Mouse (Mus musculus): ENCODE results near the gene Xrcc5. TPM values are rescaled to one million over a fixed set of nuclear protein-coding genes. Genes with fewer than 3 reads are reported as not detected.

Xrcc5 gene
- polyA plus RNA-seq, 1 experiment from 2014 or later = 35.3 TPM

- no peaks in the 10 kb centered on the region for H3K9me3 ChIP-seq (replicated peaks)
- no peak for ATAC-seq (ENCODE audit: insufficient number of reproducible peaks, low FRiP score, low TSS enrichment, low read depth)
- H3K4me2 ChIP-seq (replicated peaks) = no peak overlapping the region
- H3K36me3 ChIP-seq = peaks cover 6% of the 10 kb centered on the region; the same call in 1 of the 2 replicates
- no peaks in the 10 kb centered on the region for H3K4me1 ChIP-seq
- H3K9ac ChIP-seq = no peak overlapping the region
- no peaks in the 10 kb centered on the region for H3K27me3 ChIP-seq
- H3K4me3 ChIP-seq (replicated peaks) = no peak overlapping the region
- 64% methylated on average over 4 of the region's 4 CpGs for WGBS
- no peak overlapping the region for H3K27ac ChIP-seq (replicated peaks)
Observed at GRCm38 (mm10) chr1:72390420-72390819, 83.2 kb downstream of the Xrcc5 start.

GRCm38 (mm10) chr1:72399720-72400401 lies 92.6 kb downstream of the Xrcc5 start:
- H3K36me3 ChIP-seq = peaks cover 12% of the 10 kb centered on the region; the same call in 1 of the 2 replicates
- no peak overlapping the region for H3K9ac ChIP-seq
- H3K27me3 ChIP-seq = no peaks in the 10 kb centered on the region
- 80% methylated on average over 8 of the region's 8 CpGs for WGBS
- no peak overlapping the region for H3K27ac ChIP-seq (replicated peaks)
- no peak overlapping the region for H3K4me2 ChIP-seq (replicated peaks)
- H3K4me3 ChIP-seq (replicated peaks) = no peak overlapping the region
- H3K4me1 ChIP-seq = no peaks in the 10 kb centered on the region
- no peak for ATAC-seq (ENCODE audit: insufficient number of reproducible peaks, low FRiP score, low TSS enrichment, low read depth)
- H3K9me3 ChIP-seq (replicated peaks) = no peaks in the 10 kb centered on the region

- no peak for ATAC-seq (ENCODE audit: insufficient number of reproducible peaks, low FRiP score, low TSS enrichment, low read depth)
- Histone ChIP-seq H3K4me3 (replicated peaks) (no peak overlapping the region), H3K27ac (replicated peaks) (no peak overlapping the region), H3K4me2 (replicated peaks) (no peak overlapping the region), H3K9ac (no peak overlapping the region), H3K9me3 (replicated peaks) (no peaks in the 10 kb centered on the region), H3K36me3 (peaks cover 4% of the 10 kb centered on the region; the same call in 1 of the 2 replicates), H3K27me3 (no peaks in the 10 kb centered on the region), H3K4me1 (no peaks in the 10 kb centered on the region)
- 72% methylated on average over 9 of the region's 9 CpGs for WGBS
Observed at GRCm38 (mm10) chr1:72400616-72401015, 93.4 kb downstream of the Xrcc5 start.

GRCm38 (mm10) chr1:72401331-72402069 lies 94.3 kb downstream of the Xrcc5 start:
- Histone ChIP-seq H3K9me3 (replicated peaks) (no peaks in the 10 kb centered on the region), H3K9ac (no peak overlapping the region), H3K4me3 (replicated peaks) (no peak overlapping the region), H3K27ac (replicated peaks) (no peak overlapping the region), H3K27me3 (no peaks in the 10 kb centered on the region), H3K4me2 (replicated peaks) (no peak overlapping the region), H3K36me3 (no peaks in the 10 kb centered on the region), H3K4me1 (no peaks in the 10 kb centered on the region)
- ATAC-seq (ENCODE audit: insufficient number of reproducible peaks, low FRiP score, low TSS enrichment, low read depth) = no peak
- WGBS = 75% methylated on average over 8 of the region's 8 CpGs

- no peak for ATAC-seq (ENCODE audit: insufficient number of reproducible peaks, low FRiP score, low TSS enrichment, low read depth)
- no peaks in the 10 kb centered on the region for H3K36me3 ChIP-seq
- no peak overlapping the region for H3K9ac ChIP-seq
- H3K9me3 ChIP-seq (replicated peaks) = no peaks in the 10 kb centered on the region
- no peak overlapping the region for H3K27ac ChIP-seq (replicated peaks)
- H3K4me2 ChIP-seq (replicated peaks) = no peak overlapping the region
- no peaks in the 10 kb centered on the region for H3K4me1 ChIP-seq
- H3K4me3 ChIP-seq (replicated peaks) = no peak overlapping the region
- no peaks in the 10 kb centered on the region for H3K27me3 ChIP-seq
- WGBS = 74% methylated on average over 14 of the region's 14 CpGs
Observed at GRCm38 (mm10) chr1:72406505-72407079, 99.4 kb downstream of the Xrcc5 start.

- WGBS = 77% methylated on average over 5 of the region's 5 CpGs
- Histone ChIP-seq H3K36me3 (no peaks in the 10 kb centered on the region), H3K4me3 (replicated peaks) (no peak overlapping the region), H3K4me2 (replicated peaks) (no peak overlapping the region), H3K27ac (replicated peaks) (no peak overlapping the region), H3K27me3 (no peaks in the 10 kb centered on the region), H3K9ac (no peak overlapping the region), H3K9me3 (replicated peaks) (no peaks in the 10 kb centered on the region), H3K4me1 (0 out of 2 replicates have a peak, but pooled peaks cover 3% of the 10 kb centered on the region)
- no peak for ATAC-seq (ENCODE audit: insufficient number of reproducible peaks, low FRiP score, low TSS enrichment, low read depth)
Observed at GRCm38 (mm10) chr1:72409936-72410335, 102.7 kb downstream of the Xrcc5 start.

GRCm38 (mm10) chr1:72411108-72411507 lies 103.9 kb downstream of the Xrcc5 start:
- 89% methylated on average over 8 of the region's 8 CpGs for WGBS
- Histone ChIP-seq H3K27me3 (no peaks in the 10 kb centered on the region), H3K9ac (no peak overlapping the region), H3K9me3 (replicated peaks) (no peaks in the 10 kb centered on the region), H3K4me3 (replicated peaks) (no peak overlapping the region), H3K4me2 (replicated peaks) (no peak overlapping the region), H3K4me1 (0 out of 2 replicates have a peak, but pooled peaks cover 3% of the 10 kb centered on the region), H3K27ac (replicated peaks) (no peak overlapping the region), H3K36me3 (no peaks in the 10 kb centered on the region)
- no peak for ATAC-seq (ENCODE audit: insufficient number of reproducible peaks, low FRiP score, low TSS enrichment, low read depth)

GRCm38 (mm10) chr1:72413205-72413604 lies 106.0 kb downstream of the Xrcc5 start:
- Histone ChIP-seq H3K4me2 (replicated peaks) (no peak overlapping the region), H3K36me3 (no peaks in the 10 kb centered on the region), H3K9ac (no peak overlapping the region), H3K4me1 (0 out of 2 replicates have a peak, but pooled peaks cover 3% of the 10 kb centered on the region), H3K27me3 (no peaks in the 10 kb centered on the region), H3K9me3 (replicated peaks) (no peaks in the 10 kb centered on the region), H3K27ac (replicated peaks) (no peak overlapping the region), H3K4me3 (replicated peaks) (no peak overlapping the region)
- no peak for ATAC-seq (ENCODE audit: insufficient number of reproducible peaks, low FRiP score, low TSS enrichment, low read depth)
- whole genome bisulfite sequencing = 89% methylated on average over 8 of the region's 8 CpGs

GRCm38 (mm10) chr1:72414133-72414532 lies 106.9 kb downstream of the Xrcc5 start:
- no peak overlapping the region for H3K27ac ChIP-seq (replicated peaks)
- H3K9ac ChIP-seq = no peak overlapping the region
- no peaks in the 10 kb centered on the region for H3K36me3 ChIP-seq
- 61% methylated on average over 8 of the region's 8 CpGs for WGBS
- no peak for ATAC-seq (ENCODE audit: insufficient number of reproducible peaks, low FRiP score, low TSS enrichment, low read depth)
- no peaks in the 10 kb centered on the region for H3K27me3 ChIP-seq
- H3K4me2 ChIP-seq (replicated peaks) = no peak overlapping the region
- no peak overlapping the region for H3K4me3 ChIP-seq (replicated peaks)
- no peaks in the 10 kb centered on the region for H3K9me3 ChIP-seq (replicated peaks)
- 0 out of 2 replicates have a peak, but pooled peaks cover 3% of the 10 kb centered on the region for H3K4me1 ChIP-seq

- 37% methylated on average over 8 of the region's 8 CpGs for WGBS
- Histone ChIP-seq H3K4me3 (replicated peaks) (no peak overlapping the region), H3K27me3 (no peaks in the 10 kb centered on the region), H3K9ac (no peak overlapping the region), H3K4me1 (0 out of 2 replicates have a peak, but pooled peaks cover 3% of the 10 kb centered on the region), H3K27ac (replicated peaks) (no peak overlapping the region), H3K36me3 (no peaks in the 10 kb centered on the region), H3K4me2 (replicated peaks) (no peak overlapping the region), H3K9me3 (replicated peaks) (no peaks in the 10 kb centered on the region)
- ATAC-seq (ENCODE audit: insufficient number of reproducible peaks, low FRiP score, low TSS enrichment, low read depth) = no peak
Observed at GRCm38 (mm10) chr1:72414561-72415253, 107.5 kb downstream of the Xrcc5 start.
